Mouse (Mus musculus): ENCODE data around the gene Igfbpl1. TPM values are rescaled to one million over a fixed set of nuclear protein-coding genes. Genes with fewer than 3 reads are reported as not detected.

Gene Igfbpl1
- polyA plus RNA-seq, 1 experiment from 2014 or later, result 0.25 TPM

GRCm38 (mm10) chr4:45788446-45789081 is 38.2 kb downstream of the Igfbpl1 start:
- 0 out of 2 replicates have a peak overlapping the region, but pooled peaks have one; percentile 8 for H3K9ac ChIP-seq
- no peak overlapping the region for H3K27ac ChIP-seq
- WGBS, result 80% methylated on average over 13 of the region's 13 CpGs
- H3K9me3 ChIP-seq, result no peaks in the 10 kb centered on the region
- no peak overlapping the region for H3K4me3 ChIP-seq
- H3K36me3 ChIP-seq, result no peaks in the 10 kb centered on the region
- peaks cover 46% of the 10 kb centered on the region for H3K27me3 ChIP-seq
- 0 out of 2 replicates have a peak, but pooled peaks cover 3% of the 10 kb centered on the region for H3K4me1 ChIP-seq
- ATAC-seq (ENCODE audit: low FRiP score, low read depth), result no peak
- no peak overlapping the region for H3K4me2 ChIP-seq (replicated peaks)

DNA sequence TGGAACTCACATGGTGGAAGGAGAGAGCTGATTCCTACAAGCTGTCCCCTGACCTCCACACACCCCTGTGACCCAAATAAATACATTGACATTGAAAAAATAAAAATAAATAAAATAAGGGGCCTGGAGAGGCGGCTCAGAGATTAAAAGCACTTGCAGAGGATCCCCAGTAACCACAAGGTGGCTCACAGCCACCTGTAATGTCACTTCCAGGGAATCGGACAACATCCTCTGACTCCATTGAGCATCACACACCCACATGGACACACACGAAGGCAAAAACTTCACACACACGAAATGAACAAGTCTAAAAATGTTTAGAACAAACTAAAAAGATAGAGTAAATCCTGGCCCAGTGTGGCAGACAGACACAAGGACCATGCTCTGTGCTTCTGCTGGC is 40.0 kb downstream of the Igfbpl1 start:
- no peaks in the 10 kb centered on the region for H3K9me3 ChIP-seq
- 46% methylated on average over 4 of the region's 4 CpGs for WGBS
- H3K4me2 ChIP-seq (replicated peaks), result no peak overlapping the region
- H3K4me1 ChIP-seq, result 0 out of 2 replicates have a peak, but pooled peaks cover 3% of the 10 kb centered on the region
- H3K4me3 ChIP-seq, result no peak overlapping the region
- no peak for ATAC-seq (ENCODE audit: low FRiP score, low read depth)
- H3K36me3 ChIP-seq, result no peaks in the 10 kb centered on the region
- no peak overlapping the region for H3K27ac ChIP-seq
- H3K27me3 ChIP-seq, result peaks cover 40% of the 10 kb centered on the region
- H3K9ac ChIP-seq, result no peak overlapping the region

- Histone ChIP-seq H3K4me3 (no peak overlapping the region), H3K4me1 (0 out of 2 replicates have a peak, but pooled peaks cover 3% of the 10 kb centered on the region), H3K9me3 (no peaks in the 10 kb centered on the region), H3K27me3 (peaks cover 40% of the 10 kb centered on the region), H3K9ac (no peak overlapping the region), H3K36me3 (no peaks in the 10 kb centered on the region), H3K4me2 (replicated peaks) (no peak overlapping the region), H3K27ac (no peak overlapping the region)
- 15% methylated on average over 2 of the region's 2 CpGs for WGBS
- ATAC-seq (ENCODE audit: low FRiP score, low read depth), result no peak
Observed at GRCm38 (mm10) chr4:45785959-45786358, 40.8 kb downstream of the Igfbpl1 start.

GRCm38 (mm10) chr4:45783671-45784070 is 43.1 kb downstream of the Igfbpl1 start:
- WGBS, result 47% methylated on average over 1 of the region's 1 CpGs
- Histone ChIP-seq H3K36me3 (no peaks in the 10 kb centered on the region), H3K27ac (no peak overlapping the region), H3K4me1 (0 out of 2 replicates have a peak, but pooled peaks cover 3% of the 10 kb centered on the region), H3K4me3 (no peak overlapping the region), H3K9me3 (no peaks in the 10 kb centered on the region), H3K4me2 (replicated peaks) (no peak overlapping the region), H3K9ac (no peak overlapping the region), H3K27me3 (peaks cover 39% of the 10 kb centered on the region)
- no peak for ATAC-seq (ENCODE audit: low FRiP score, low read depth)

GRCm38 (mm10) chr4:45771619-45772018 is 55.1 kb downstream of the Igfbpl1 start:
- Histone ChIP-seq H3K36me3 (no peaks in the 10 kb centered on the region), H3K4me2 (replicated peaks) (no peak overlapping the region), H3K9me3 (no peaks in the 10 kb centered on the region), H3K27ac (no peak overlapping the region), H3K27me3 (peaks cover 50% of the 10 kb centered on the region), H3K4me1 (peaks cover 29% of the 10 kb centered on the region), H3K4me3 (no peak overlapping the region), H3K9ac (no peak overlapping the region)
- WGBS, result 4% methylated on average over 5 of the region's 5 CpGs
- ATAC-seq (ENCODE audit: low FRiP score, low read depth), result peak; percentile 53; the same call in 1 of the 2 replicates

- Histone ChIP-seq H3K9ac (no peak overlapping the region), H3K27ac (no peak overlapping the region), H3K4me2 (replicated peaks) (no peak overlapping the region), H3K36me3 (no peaks in the 10 kb centered on the region), H3K4me3 (no peak overlapping the region), H3K4me1 (peaks cover 32% of the 10 kb centered on the region), H3K9me3 (no peaks in the 10 kb centered on the region), H3K27me3 (peaks cover 54% of the 10 kb centered on the region)
- 27% methylated on average over 8 of the region's 8 CpGs for WGBS
- ATAC-seq (ENCODE audit: low FRiP score, low read depth), result no peak
Observed at GRCm38 (mm10) chr4:45771173-45771572, 55.5 kb downstream of the Igfbpl1 start.

- ATAC-seq (ENCODE audit: low FRiP score, low read depth), result no peak
- no peak overlapping the region for H3K4me2 ChIP-seq (replicated peaks)
- H3K4me1 ChIP-seq, result peaks cover 37% of the 10 kb centered on the region
- WGBS, result 25% methylated on average over 4 of the region's 4 CpGs
- H3K9ac ChIP-seq, result no peak overlapping the region
- H3K27ac ChIP-seq, result no peak overlapping the region
- H3K4me3 ChIP-seq, result no peak overlapping the region
- H3K36me3 ChIP-seq, result no peaks in the 10 kb centered on the region
- H3K27me3 ChIP-seq, result peaks cover 60% of the 10 kb centered on the region
- H3K9me3 ChIP-seq, result no peaks in the 10 kb centered on the region
Observed at GRCm38 (mm10) chr4:45770638-45771033, 56.1 kb downstream of the Igfbpl1 start.

GRCm38 (mm10) chr4:45769791-45770637 is 56.7 kb downstream of the Igfbpl1 start:
- H3K27me3 ChIP-seq, result peaks cover 66% of the 10 kb centered on the region
- no peak overlapping the region for H3K4me3 ChIP-seq
- no peak overlapping the region for H3K27ac ChIP-seq
- no peaks in the 10 kb centered on the region for H3K9me3 ChIP-seq
- no peak overlapping the region for H3K4me2 ChIP-seq (replicated peaks)
- H3K9ac ChIP-seq, result no peak overlapping the region
- 23% methylated on average over 10 of the region's 10 CpGs for WGBS
- H3K36me3 ChIP-seq, result no peaks in the 10 kb centered on the region
- peaks cover 44% of the 10 kb centered on the region for H3K4me1 ChIP-seq
- ATAC-seq (ENCODE audit: low FRiP score, low read depth), result no peak

- ATAC-seq (ENCODE audit: low FRiP score, low read depth), result no peak
- 46% methylated on average over 10 of the region's 10 CpGs for WGBS
- Histone ChIP-seq H3K4me3 (no peak overlapping the region), H3K9me3 (no peaks in the 10 kb centered on the region), H3K27ac (no peak overlapping the region), H3K4me2 (replicated peaks) (no peak overlapping the region), H3K36me3 (no peaks in the 10 kb centered on the region), H3K4me1 (peaks cover 52% of the 10 kb centered on the region), H3K27me3 (peaks cover 75% of the 10 kb centered on the region), H3K9ac (no peak overlapping the region)
Observed at GRCm38 (mm10) chr4:45769141-45769540, 57.6 kb downstream of the Igfbpl1 start.

DNA sequence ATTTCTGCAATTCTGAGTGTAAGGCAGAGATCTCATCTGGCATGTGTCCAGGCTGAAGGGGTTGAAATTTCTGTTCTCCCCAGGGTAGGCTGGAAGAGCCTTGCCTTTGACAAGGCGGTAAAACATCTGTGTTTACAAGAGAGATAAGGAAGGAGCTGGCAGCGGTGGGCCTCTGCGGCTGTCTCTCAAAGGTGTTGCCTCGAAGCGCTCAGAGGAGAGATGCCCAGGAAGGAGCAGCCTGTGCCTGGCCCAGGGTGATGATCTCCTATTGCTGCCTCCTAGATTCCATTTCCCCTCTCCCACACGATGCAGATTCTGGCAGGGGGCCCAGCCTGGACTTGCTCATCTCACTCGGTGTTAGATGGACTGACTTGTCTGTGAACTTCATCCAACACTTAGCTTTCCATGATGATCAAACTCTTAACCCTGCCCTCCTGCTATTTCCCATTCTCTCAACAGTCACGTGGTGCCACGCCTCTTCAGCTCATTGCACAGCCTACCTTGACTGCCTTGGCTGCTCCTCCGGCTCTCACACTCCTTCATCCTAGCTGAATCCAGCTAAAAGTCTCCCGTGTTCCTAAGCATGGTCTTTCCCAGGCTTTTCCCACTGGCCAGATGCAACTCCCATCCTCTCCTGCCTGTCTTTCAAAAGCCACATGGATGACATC is 58.7 kb downstream of the Igfbpl1 start:
- H3K36me3 ChIP-seq, result no peaks in the 10 kb centered on the region
- no peak overlapping the region for H3K9ac ChIP-seq
- no peak overlapping the region for H3K4me2 ChIP-seq (replicated peaks)
- H3K27ac ChIP-seq, result no peak overlapping the region
- peaks cover 83% of the 10 kb centered on the region for H3K27me3 ChIP-seq
- H3K4me1 ChIP-seq, result peaks cover 64% of the 10 kb centered on the region
- no peaks in the 10 kb centered on the region for H3K9me3 ChIP-seq
- WGBS, result 40% methylated on average over 11 of the region's 11 CpGs
- H3K4me3 ChIP-seq, result no peak overlapping the region
- ATAC-seq (ENCODE audit: low FRiP score, low read depth), result no peak

DNA sequence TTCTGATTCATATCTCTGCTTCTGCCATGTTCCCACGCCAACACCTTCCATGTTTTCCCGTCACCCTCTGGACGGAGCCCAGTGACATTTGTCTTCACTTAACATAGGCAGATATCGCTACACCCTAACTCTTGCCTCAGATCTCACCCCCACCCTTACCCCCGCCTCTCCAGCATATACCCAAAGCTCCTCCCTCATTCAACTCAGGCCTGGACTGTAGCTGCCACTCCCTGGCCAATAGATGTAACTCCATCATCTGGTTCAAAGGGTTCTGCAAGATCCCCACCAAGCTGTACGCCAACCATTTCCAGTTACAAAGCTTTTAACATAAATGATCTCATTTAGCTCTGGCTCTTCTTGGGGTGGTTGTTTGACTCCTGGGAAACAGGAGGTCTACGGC is 59.9 kb downstream of the Igfbpl1 start:
- Histone ChIP-seq H3K4me1 (peaks cover 64% of the 10 kb centered on the region), H3K9me3 (no peaks in the 10 kb centered on the region), H3K9ac (no peak overlapping the region), H3K36me3 (no peaks in the 10 kb centered on the region), H3K27ac (no peak overlapping the region), H3K4me2 (replicated peaks) (no peak overlapping the region), H3K27me3 (peaks cover 86% of the 10 kb centered on the region), H3K4me3 (no peak overlapping the region)
- no peak for ATAC-seq (ENCODE audit: low FRiP score, low read depth)
- 77% methylated on average over 7 of the region's 7 CpGs for WGBS

Data from limb, embryonic 13.5 days (tissue).